Mouse (Mus musculus) gastrocnemius, adult 18-20 months (tissue): ENCODE data around the gene Tnip2. TPM values are rescaled to one million over a fixed set of nuclear protein-coding genes. Genes with fewer than 3 reads are reported as not detected.

Source experiments
- DNase-seq: peaks from one replicate; pipeline ENCODE4 v3.0.0; 2021; ENCODE audit warnings: low spot score
- total RNA-seq, 2 experiments: library from RNA; stranded (reverse); gene quantifications; 2 replicates each; pipeline ENCODE4 v1.2.3; 2021

Gene Tnip2
- total RNA-seq, 2 experiments from 2014 or later, result 1.8 to 3.8 TPM

DNA sequence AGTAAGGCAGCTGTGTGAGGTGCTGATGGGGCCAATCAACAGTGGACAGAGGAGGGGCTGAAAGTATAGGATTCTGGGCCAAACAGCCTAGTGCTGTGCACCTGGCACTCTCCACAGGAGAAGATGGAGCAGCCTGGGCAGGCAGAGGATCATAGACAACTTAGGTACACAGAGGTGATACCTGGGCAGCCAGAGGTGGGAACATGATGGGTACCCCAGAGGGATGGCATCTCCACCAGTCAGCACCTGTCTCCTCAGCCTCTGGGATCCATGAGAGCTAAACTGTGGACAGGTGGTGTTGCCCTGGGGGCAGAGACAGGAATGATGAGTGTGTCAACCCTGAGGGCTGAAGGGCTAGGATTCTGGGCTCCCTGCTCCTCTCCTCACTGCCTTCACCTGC is 10.7 kb upstream of the Tnip2 start:
- DNase-seq, result no peak

DNA sequence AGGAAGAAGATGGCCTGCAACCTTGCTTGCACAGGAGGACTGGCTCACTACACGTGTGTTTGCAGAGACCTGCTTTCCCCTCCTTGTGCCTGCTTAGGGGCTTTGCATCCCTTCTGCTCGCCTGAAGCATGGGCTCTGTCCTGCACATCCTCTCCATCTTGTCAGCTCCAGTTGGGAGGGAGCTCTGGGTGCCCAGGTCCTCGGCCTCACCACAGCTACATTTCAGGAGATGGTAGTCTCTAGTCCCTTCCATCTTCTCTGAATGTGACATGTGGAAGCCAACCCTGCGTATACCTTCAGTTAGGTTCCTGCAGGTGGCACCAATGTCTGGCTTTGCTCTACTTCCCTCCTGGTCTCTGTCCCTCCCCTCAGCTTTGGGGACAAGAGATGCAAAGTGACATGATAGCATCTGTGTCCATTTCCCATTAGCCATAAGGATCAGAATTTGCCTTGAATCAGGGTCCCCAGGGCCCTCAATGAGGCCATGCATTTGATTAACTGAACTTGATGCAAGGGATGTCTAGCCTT is 10.2 kb upstream of the Tnip2 start:
- no peak for DNase-seq

DNA sequence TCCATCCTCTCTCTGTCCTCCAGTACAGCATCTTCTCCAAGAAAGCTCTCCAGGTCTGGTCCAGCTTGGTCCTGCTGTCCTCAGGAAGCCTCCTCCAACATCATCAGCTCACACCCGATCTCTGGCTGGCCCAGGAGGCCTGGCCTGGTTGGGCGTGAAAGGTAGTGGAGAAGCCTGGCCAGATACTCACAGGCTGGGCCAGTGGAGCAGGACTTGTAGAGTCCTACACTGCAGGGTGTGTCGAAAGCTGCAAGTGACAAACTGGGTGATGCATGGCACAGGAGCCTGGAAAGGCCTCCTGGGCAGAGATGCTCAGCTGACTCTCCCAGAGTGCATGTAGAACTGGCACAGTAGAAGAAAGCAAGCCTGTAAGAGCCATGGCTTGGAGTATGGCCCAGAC is 7.5 kb upstream of the Tnip2 start:
- DNase-seq, result no peak

DNA sequence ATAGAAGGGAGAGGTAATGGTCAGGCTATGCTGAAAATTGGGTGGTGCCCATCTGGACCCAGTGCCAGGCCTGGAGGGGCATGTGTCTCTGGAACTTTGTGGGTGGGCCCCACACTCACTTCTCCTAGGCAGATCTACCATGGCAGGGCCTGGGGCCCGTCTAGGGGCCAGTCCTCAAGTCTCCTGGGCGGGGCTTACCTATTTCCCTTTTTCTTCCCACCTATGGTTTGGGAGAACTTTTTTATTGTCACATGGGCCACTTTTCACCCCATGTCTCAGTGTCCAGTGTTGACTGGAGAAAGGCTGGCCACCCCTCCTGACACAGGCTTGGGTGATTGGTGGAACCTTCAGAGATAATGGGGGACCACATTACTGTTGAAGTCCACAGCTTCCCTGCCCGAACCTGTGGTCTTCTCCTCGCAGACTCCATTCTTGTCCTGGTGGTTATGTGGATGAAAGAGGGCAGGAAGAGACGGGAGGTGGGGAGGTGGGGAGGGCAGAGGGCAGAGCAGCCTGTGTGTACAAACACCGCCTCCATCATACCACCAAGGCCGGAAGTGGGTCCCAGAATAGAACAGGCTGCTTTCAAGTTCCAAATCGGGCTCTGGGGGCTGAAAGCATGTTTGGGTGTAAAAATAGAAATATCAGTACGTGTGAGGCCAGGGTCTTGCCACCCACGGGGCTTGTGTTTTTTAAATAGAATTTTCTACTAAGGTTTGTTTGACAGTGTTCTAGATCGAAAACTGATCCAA is 6.8 kb upstream of the Tnip2 start:
- no peak for DNase-seq

DNA sequence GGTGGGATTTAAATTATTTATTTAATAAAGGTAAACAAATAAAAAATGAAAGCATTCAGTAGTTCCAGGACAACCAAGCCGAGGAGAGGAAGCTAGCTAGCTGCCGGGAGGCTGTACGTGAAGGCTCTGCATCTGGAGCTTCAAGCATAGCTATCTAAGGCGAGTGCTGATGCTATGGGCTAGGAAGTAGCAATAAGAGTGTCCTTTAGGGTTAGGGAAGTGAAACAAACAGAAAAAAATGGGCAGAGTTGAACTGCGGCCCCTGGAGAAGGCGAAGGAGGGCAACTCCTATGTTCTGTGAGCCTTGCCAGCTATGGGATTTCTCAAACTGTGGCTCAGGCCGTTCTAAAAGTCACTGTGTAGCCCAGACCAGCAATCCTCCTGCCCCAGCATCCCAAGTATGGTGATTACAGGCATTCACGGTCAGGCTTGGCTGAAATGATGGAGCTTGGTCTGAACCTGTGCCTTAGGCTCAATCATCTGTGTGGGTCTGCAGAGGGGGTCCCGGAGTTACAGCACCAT is 5.7 kb upstream of the Tnip2 start:
- no peak for DNase-seq

DNA sequence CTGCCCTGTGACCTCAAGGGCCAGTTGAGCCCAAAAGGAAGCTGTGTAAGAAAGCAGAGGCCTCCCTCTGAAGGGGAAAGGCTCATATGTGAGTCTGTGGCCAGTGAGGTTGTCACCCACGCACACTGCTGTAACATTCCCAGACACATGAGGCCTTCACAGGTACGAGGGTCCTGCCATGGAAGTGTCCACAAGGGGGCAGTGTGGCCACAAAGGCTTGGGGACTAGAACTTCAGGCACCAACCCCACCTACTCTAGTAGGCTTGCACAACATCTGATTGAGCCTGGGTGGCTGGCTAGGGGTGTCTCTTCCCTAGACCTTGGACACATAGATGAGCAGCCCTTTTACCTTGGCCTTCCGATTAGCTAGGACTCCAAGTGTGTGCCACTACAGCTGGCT is 4.1 kb upstream of the Tnip2 start:
- peak; percentile 87 for DNase-seq

DNA sequence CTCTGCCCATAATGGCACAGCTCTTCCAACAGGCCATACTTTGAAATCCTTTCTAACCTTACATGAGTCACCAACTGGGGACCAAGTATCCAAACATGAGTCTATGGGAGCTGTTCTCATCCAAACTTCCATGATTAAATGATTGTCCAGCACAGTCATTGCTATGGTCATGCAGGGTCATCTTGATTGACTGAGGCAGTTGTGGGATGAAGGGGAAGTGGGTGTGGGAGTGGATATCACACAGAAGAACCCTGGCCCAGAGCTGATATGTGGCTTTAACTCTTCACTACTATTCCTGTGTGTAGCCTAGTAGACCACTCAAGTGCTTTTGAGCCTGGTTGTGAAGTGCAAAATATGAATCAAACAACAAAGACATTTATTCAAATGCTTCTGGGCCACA is 1.3 kb upstream of the Tnip2 start:
- DNase-seq, result no peak

DNA sequence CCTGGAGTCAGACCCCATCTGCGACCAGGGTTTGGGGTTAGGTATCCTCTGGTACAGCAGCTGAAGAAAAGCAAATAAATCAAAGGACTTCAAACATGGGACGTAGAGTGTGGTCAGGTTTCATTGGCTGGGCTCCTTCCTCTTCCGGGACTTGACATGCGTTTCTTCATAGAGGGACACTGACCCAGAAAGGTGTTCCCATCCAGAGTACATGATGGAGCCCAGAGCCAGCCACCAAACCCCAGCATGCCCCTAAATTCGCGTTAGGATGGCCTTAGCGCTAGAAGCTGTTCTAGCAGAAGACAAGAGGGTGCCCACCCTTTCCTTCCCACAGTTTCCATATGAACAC is 401 bp upstream of the Tnip2 start:
- DNase-seq, result no peak

DNA sequence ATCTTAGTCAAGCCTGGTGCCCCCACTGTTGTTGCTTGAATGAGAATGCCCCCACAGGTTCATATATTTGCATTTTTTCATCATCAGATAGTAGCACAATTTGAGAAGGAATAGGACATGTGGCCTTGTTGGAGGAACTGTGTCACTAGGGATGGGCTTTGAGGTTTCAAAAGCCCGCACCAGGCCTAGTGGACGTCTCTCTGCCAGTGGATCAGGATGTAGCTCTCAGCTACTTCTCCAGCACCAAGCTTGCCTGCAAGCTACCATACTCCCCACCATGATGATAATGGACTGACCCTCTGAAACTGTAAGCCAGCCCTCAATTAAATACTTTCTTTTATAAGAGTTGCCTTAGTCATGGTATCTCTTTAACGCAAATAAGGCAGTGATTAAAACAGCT is 1.3 kb downstream of the Tnip2 start:
- DNase-seq, result no peak

DNA sequence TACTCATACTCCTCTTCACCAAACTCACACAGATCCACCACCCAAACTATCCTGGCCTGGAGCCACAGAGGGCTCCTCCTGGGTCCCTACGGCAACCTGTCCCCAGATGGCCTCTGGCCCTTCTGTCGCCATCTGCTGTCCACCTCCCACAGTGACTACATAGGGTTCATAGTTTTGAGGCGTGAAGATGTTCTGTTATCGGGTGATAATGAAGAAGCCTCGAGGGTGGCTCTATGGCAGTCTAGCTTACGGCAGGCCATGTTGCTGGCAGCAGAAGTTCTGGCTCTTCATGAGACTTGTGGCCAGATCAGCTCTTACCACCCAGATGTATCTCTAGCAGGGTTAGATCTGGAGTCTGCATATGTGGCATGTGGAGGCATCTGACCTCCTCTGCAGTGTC is 11.0 kb downstream of the Tnip2 start:
- DNase-seq, result no peak

DNA sequence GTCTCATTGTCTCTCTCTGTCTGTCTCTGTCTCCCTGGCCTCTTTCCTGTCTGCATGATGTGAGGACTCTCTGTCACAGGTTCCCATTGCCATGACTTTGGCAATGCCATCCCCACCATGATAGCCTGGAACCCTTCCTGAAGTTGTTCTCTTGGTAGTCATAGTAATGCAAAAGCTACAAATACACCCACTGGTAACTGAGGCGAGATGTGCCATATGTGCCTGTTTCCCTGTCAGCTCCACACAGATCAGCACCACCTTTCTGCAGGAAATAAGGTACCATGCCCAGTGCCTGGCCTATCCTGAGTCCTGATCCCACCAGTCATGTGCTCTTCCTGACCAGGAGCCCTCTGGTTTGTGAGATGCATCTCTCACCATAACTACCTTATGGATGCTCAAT is 11.4 kb downstream of the Tnip2 start:
- DNase-seq, result no peak

DNA sequence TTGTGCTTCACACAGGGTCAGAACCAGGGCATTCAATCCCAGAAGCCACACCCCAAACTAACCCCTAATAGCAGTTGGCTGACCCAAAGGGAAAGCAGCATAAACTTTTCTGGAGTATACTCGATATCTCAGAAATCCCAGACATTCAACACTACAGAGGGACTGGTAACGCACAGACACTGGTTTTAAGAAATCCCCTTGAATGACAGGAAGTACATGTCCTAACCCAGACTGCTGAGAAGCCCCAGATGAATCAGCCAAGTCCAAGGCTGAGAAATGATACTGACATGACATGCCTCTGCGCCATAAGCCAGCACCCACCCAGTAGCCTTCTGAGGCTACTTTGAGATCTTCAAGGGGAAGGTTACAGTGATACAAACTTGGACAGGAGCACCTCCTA is 12.2 kb downstream of the Tnip2 start:
- DNase-seq, result no peak

DNA sequence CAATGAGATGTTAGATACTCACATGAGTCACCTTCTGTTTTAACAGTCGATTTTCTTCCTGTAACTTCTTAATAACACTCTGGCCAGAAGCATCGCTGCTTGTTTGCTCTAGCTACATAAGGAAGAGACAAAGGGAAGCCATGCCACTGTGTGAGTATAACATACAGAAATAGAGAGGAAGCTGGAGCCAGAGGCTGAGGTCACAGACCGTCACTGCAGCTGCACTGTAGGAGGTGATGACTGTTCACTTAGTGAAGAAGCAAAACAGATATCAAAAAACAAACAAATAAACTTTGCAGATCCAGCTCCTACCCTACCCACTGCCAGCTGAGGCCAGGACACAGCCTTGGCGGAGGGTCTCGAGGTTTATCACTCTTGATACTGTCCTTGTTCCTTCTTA is 12.9 kb downstream of the Tnip2 start:
- DNase-seq, result no peak

DNA sequence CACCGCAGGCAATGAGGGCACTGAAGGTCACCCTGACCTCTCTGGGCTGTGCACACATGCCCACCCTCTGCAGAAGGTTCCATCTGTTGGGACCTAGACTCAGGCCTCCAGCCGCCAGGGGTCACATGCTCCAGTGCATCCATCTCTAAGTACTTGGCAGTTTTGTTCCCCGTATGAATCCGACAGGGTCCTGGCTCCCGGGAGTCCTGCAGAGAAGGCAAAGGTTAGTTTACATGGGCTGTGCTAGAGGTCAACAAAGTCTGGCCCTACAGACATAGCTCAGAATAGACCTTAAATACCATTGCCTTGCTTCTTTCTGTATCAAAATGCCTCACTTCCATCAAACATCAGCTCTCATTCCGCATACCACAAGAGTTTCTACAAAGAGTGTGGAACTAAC is 17.0 kb downstream of the Tnip2 start:
- no peak for DNase-seq

DNA sequence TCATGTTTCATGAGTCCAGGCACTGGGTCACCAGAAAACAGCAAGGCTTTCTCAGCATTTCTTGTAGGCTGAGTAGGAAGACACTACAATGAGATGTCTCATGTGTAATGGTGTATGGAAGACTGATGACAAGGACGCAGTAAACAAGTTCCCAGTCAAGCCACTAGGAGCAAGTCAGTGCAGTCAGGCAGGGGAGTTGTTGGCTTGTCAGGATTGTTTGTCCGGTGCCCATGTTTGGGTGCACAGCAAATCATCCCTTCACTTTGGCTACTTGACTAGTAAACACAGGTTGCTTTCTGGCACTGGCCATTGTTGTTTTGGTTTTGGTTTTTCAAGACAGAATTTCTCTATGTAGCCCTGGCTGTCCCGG is 24.4 kb downstream of the Tnip2 start:
- no peak for DNase-seq

DNA sequence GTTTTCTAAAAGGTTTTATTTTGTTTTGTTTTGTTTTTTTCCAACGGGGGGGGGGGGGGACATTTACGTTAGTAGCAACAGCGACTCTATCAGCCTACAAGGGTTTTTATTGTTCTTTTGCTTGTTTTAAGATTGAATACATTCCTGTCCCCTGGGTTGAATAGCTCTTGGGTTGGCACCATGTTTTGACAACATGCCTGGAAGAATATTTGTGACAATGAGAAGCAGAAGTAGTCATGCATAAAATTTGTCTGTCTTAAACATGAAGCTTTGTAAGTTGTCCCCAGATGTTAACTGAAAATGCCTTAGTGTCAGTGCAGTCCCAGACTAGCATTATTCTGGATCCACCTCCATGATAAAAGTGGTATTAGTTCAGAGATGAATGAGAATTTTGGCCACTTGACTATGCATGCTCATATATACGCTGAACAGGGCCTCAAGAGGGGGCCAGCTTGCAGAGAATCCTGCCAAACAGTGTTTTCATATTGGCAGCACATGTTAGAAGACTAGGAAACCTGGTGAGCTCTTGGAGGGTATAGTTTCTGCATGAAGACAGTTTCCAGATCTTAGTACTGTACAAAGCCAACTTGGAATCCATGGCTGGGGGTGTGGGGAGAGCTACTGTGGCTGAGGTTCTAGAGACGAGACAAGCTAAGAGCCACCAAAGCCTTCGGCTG is 24.9 kb downstream of the Tnip2 start:
- no peak for DNase-seq

DNA sequence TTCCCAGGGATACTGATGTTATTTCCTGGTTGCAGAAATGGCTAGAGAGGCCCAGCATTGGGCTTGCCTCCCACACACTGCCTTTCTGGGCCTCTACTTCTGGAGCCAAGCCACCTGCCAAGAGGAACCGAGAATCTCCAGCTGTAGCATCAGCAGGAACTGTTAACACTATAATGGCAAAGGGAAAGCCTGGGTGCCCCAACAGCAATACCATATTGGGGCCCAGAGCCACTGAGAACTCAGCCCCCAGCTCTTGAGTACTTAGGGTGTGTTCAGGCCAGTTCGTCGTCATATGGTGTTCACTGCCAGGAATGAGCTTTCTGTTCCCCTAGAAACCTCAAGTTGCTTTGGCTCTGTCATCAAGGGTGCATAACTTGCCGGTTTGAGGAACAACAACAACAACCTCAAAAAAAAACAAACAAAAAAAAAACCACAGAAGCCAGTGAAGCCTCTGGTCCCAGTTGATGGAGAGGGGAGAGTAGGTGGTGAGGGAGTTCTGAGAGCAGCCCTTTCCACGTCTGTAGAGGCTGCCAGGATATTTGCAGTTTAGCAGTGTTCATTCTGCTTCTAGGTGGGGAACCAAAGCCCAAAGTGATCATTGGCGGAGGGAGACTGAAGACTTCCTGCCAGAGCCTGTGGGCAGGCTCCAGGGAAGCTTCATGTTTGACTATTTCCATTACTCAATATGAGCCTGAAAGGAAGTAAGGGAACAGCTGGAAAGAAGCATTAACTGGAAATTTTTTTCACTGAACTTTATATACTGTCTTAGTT is 26.3 kb downstream of the Tnip2 start:
- DNase-seq, result peak; percentile 51

DNA sequence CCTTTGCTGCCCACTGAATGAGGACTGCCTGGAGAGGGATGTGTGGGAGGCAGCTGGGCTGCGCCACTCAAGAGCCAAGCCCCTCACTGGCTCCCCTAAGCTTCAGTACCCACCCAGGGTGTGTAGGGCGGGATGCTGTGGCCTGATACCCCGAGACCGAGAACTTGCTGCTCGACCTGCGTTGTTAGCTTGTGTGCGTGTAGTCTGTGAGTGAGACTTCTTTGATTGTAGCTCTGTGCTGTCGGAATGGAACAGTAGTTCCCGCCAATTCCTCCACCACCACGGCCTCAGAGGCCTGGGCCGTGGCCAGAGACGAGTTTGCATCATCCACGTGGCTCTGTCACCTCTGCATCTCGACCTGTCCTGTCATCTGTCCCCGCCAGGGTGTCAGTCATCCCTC is 28.1 kb downstream of the Tnip2 start:
- no peak for DNase-seq

DNA sequence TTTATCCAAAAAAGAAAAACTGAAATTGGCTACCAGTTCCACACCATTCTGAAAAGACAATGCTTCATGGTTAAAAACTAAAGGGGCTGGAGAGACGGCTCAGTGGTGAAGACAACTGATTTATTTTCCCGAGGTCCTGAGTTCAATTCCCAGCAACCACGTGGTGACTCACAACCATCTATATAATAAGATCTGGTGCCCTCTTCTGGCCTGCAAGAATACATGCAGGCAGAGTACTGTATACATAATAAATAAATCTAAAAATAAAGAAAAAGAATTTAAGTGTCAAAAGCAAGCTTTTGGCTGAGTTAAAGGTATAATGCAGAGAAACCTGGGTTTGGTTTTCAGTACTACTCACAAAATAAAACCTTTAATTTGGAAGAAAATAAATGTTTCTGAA is 32.9 kb downstream of the Tnip2 start:
- no peak for DNase-seq

DNA sequence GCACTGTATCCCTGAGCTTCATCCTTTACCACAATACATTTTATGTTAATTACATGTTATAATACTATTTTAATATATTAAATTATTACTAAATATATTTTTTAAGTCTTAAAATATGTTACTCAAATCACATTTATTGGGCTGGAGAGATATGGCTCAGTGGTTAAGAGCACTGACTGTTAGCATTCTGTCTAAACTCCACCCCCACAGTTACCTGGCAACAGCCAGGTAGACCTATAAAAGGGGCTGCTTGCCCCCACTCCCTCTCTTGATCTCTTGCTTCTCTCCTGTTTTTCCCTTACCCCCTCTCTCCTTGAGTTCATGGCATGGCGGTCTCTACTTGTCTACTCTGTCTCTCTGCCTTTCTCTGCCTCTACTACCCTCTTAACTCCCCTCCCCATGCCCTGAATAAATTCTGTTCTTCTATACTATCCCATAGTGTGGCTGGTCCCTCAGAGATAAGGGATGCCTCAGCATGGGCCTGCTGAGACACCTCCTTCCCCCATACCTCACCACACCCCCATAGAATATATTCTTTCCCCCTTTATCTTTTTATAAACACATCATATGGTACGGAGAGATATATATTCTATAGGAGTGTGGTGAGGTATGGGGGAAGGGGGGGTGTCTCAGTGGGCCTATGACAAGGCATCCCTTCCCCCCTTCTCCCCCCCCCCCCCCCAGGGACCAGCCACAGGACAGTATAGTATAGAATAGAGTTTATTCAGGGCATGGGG is 45.6 kb downstream of the Tnip2 start:
- DNase-seq, result no peak

DNA sequence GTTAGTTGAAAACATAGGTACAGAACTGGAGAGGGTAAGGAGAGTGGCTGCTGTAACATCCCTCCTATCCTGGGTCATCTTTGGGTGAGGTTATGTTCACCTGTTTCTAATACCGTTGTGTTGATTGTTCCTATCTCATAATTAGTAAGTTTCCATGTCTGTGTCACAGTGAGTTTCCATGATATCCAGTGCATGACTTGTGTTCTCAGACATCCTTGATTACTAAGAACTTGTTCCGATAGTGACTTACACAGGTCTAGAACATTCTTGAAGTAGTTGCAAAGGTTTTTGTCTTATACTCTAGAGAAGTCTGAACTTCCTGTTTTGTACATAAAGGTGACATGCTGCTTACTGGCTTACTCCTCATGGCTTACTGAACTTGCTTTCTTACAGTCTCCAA is 47.1 kb downstream of the Tnip2 start:
- DNase-seq, result no peak

DNA sequence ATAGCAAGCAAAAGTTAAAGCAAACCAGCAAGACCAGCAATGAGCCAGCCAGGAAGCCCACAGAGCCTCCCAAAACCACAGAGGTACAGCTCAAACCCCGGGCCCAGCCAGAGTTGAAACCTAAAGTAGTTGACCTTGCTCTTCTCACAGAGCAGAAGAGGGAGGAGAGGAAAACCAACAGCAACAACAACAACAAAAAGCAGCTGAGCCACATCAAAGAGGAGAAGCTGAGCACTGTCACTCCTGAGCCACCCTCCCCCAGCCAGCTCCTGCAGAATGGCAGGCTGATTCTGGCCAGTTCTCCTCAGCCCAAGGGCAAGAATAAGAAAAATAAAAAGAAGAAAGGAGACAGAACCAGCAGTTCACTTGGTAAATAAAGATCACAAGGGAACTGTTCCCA is 47.7 kb downstream of the Tnip2 start:
- no peak for DNase-seq
